Mouse (Mus musculus): ENCODE data around the gene Wipi2.

DNA sequence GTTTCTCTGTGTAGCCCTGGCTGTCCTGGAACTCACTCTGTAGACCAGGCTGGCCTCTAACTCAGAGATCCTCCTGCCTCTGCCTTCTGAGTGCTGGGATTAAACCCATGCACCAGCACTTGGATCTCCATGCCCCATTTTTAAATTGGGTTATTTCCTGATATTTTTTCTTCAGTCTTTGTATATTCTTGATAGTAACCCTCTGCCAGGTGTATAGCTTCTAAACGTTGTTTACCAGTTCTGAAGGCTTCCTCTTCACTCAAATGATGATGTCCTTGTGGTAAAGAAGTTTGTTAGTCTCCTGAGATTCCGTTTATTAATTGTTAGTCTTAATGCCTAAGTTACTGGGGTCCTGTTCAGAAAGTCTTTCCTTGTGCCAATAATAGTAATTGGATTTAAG is at the start of gene Wipi2:
- TF ChIP-seq CTCF (IDR thresholded peaks at IDR 0.05; ENCODE audit: low read depth) (no peak), EP300 (IDR thresholded peaks at IDR 0.05; ENCODE audit: low read depth) (no peak)
